Mouse (Mus musculus) midbrain, embryonic 11.5 days (tissue): ENCODE results near the gene Ccdc70. TPM values are rescaled to one million over a fixed set of nuclear protein-coding genes. Genes with fewer than 3 reads are reported as not detected.

Source experiments
- ATAC-seq: fragments of 200-750 bp; cut with Nextera tagmentation; 2 replicates; pipeline ENCODE4 v1.8.0; 2017; ENCODE audit warnings: moderate TSS enrichment, moderate library complexity; ENCODE audit not compliant: low FRiP score
- DNase-seq: peaks from one replicate; pipeline ENCODE4 v3.0.0; 2015; ENCODE audit warnings: low spot score; ENCODE audit errors: missing footprints
- H3K27ac ChIP-seq: fragments of 300-500 bp; sonication (generic); 2 replicates; pipeline ENCODE4 v1.5.1; 2014; ENCODE audit warnings: low read depth, low read length
- H3K27me3 ChIP-seq: fragments of 300-500 bp; sonication (generic); 2 replicates; pipeline ENCODE4 v1.6.1; 2014; ENCODE audit warnings: mild to moderate bottlenecking, low read length, moderate library complexity, mixed read lengths; ENCODE audit not compliant: control insufficient read depth, insufficient read depth
- H3K36me3 ChIP-seq: fragments of 300-500 bp; sonication (generic); 2 replicates; pipeline ENCODE4 v1.6.1; 2014; ENCODE audit warnings: mild to moderate bottlenecking, low read length, moderate library complexity, mixed read lengths; ENCODE audit not compliant: control insufficient read depth, insufficient read depth
- H3K4me1 ChIP-seq: fragments of 300-500 bp; sonication (generic); 2 replicates; pipeline ENCODE4 v1.6.1; 2014; ENCODE audit warnings: low read length; ENCODE audit not compliant: control insufficient read depth, insufficient read depth
- H3K4me2 ChIP-seq: fragments of 300-500 bp; sonication (generic); 2 replicates; pipeline ENCODE4 v1.6.1; 2014; ENCODE audit warnings: mild to moderate bottlenecking, moderate library complexity
- H3K4me3 ChIP-seq: fragments of 300-500 bp; sonication (generic); 2 replicates; pipeline ENCODE4 v1.5.1; 2014; ENCODE audit warnings: low read depth, low read length
- H3K9ac ChIP-seq: fragments of 300-500 bp; sonication (generic); 2 replicates; pipeline ENCODE4 v1.6.1; 2014; ENCODE audit warnings: low read length
- H3K9me3 ChIP-seq: fragments of 300-500 bp; sonication (generic); 2 replicates; pipeline ENCODE4 v1.6.1; 2016; ENCODE audit warnings: low read length; ENCODE audit not compliant: control insufficient read depth
- whole genome bisulfite sequencing: fragments of 180-500 bp; shearing (Covaris S2); extraction: QIAGEN DNeasy Blood & Tissue Kit; methylation state at CpG from one replicate; pipeline ENCODE4 v1.1.7; 2014; 5-methylcytosine and 5-hydroxymethylcytosine counted together
- polyA plus RNA-seq: library from polyadenylated mRNA; unstranded; fragments of >200 nt; fragmentation: Nextera tagmentation; extraction: Ambion mirVana; gene quantifications from 2 replicates; pipeline ENCODE4 v1.2.1, GENCODE M21; 2014

The Ccdc70 gene
- polyA plus RNA-seq, 1 experiment from 2014 or later, result not detected

- no peaks in the 10 kb centered on the region for H3K4me1 ChIP-seq
- no peaks in the 10 kb centered on the region for H3K9me3 ChIP-seq
- no peaks in the 10 kb centered on the region for H3K27me3 ChIP-seq
- no peak overlapping the region for H3K27ac ChIP-seq
- ATAC-seq (no peak), DNase-seq (no peak)
- no peak overlapping the region for H3K4me3 ChIP-seq
- no peak overlapping the region for H3K4me2 ChIP-seq
- WGBS, result 73% methylated on average over 7 of the region's 7 CpGs
- H3K9ac ChIP-seq, result no peak overlapping the region
- no peaks in the 10 kb centered on the region for H3K36me3 ChIP-seq
Measured at GRCm38 (mm10) chr8:22017731-22018130, 48.2 kb downstream of the Ccdc70 start.

- H3K9ac ChIP-seq, result no peak overlapping the region
- ATAC-seq (no peak), DNase-seq (no peak)
- H3K4me1 ChIP-seq, result no peaks in the 10 kb centered on the region
- H3K27ac ChIP-seq, result no peak overlapping the region
- no peaks in the 10 kb centered on the region for H3K9me3 ChIP-seq
- H3K36me3 ChIP-seq, result no peaks in the 10 kb centered on the region
- no peak overlapping the region for H3K4me2 ChIP-seq
- no peak overlapping the region for H3K4me3 ChIP-seq
- WGBS, result 93% methylated on average over 5 of the region's 5 CpGs
- H3K27me3 ChIP-seq, result no peaks in the 10 kb centered on the region
Measured at GRCm38 (mm10) chr8:22019498-22019897, 49.9 kb downstream of the Ccdc70 start.

GRCm38 (mm10) chr8:22022244-22022643 is 52.7 kb downstream of the Ccdc70 start:
- H3K9ac ChIP-seq, result no peak overlapping the region
- H3K9me3 ChIP-seq, result no peaks in the 10 kb centered on the region
- no peak for ATAC-seq
- H3K27me3 ChIP-seq, result no peaks in the 10 kb centered on the region
- no peaks in the 10 kb centered on the region for H3K36me3 ChIP-seq
- H3K4me1 ChIP-seq, result no peaks in the 10 kb centered on the region
- WGBS, result 59% methylated on average over 7 of the region's 7 CpGs
- DNase-seq, result no peak
- H3K4me3 ChIP-seq, result no peak overlapping the region
- H3K27ac ChIP-seq, result no peak overlapping the region
- no peak overlapping the region for H3K4me2 ChIP-seq

Other genes with a start within 250 kb of the Ccdc70 start
- gene Defa24, start 235.3 kb upstream of the Ccdc70 start, polyA plus RNA-seq, result not detected in 2 replicates
- not detected in 2 replicates for gene Defb50, start 146.2 kb upstream of the Ccdc70 start, polyA plus RNA-seq
- gene Defb2, start 129.8 kb upstream of the Ccdc70 start, polyA plus RNA-seq, result not detected in 2 replicates
- gene Defb10, start 110.9 kb upstream of the Ccdc70 start, polyA plus RNA-seq, result not detected in 2 replicates
- not detected in 2 replicates for gene Defb9, start 84.4 kb upstream of the Ccdc70 start, polyA plus RNA-seq
- gene Defb11, start 63.4 kb upstream of the Ccdc70 start, polyA plus RNA-seq, result not detected in 2 replicates
- not detected in 2 replicates for gene Defb15, start 37.1 kb upstream of the Ccdc70 start, polyA plus RNA-seq
- not detected in 2 replicates for gene Defb35, start 31.4 kb upstream of the Ccdc70 start, polyA plus RNA-seq
- gene Defb13, start 23.0 kb upstream of the Ccdc70 start, polyA plus RNA-seq, result not detected in 2 replicates
- gene Fam90a1a, start 11.1 kb upstream of the Ccdc70 start, polyA plus RNA-seq, result not detected in 2 replicates
- gene Atp7b, start 90.5 kb downstream of the Ccdc70 start, polyA plus RNA-seq, result 1.8 and 2.0 TPM in 2 replicates
- 32.5 and 35.9 TPM in 2 replicates for gene Alg11, start 90.9 kb downstream of the Ccdc70 start, polyA plus RNA-seq
- gene Nek5, start 155.3 kb downstream of the Ccdc70 start, polyA plus RNA-seq, result 0.16 TPM in 1 of 2 replicates, not detected in the other
- gene Nek3, start 196.7 kb downstream of the Ccdc70 start, polyA plus RNA-seq, result 8.6 and 8.9 TPM in 2 replicates
- gene Ckap2, start 216.0 kb downstream of the Ccdc70 start, polyA plus RNA-seq, result 74.0 and 77.1 TPM in 2 replicates
- 43.6 and 43.7 TPM in 2 replicates for gene Vps36, start 223.0 kb downstream of the Ccdc70 start, polyA plus RNA-seq